Mouse (Mus musculus) adrenal gland, adult (tissue): ENCODE results near the gene Neurl2.
A peak's percentile ranks its signal among the peaks of the same experiment; 100 is the strongest.
"Not testable (repeated sequence)": the region's sequence is repeated elsewhere in the genome, so short reads cannot be mapped to it uniquely, and the experiment has no call there.

Source experiments
- DNase-seq, 2 experiments: peaks; one replicate each; pipeline ENCODE4 v3.0.0; 2022 to 2023; ENCODE audit warnings: low spot score in 1 of 2; ENCODE audit not compliant: inconsistent age in 2 of 2

The Neurl2 gene

DNA sequence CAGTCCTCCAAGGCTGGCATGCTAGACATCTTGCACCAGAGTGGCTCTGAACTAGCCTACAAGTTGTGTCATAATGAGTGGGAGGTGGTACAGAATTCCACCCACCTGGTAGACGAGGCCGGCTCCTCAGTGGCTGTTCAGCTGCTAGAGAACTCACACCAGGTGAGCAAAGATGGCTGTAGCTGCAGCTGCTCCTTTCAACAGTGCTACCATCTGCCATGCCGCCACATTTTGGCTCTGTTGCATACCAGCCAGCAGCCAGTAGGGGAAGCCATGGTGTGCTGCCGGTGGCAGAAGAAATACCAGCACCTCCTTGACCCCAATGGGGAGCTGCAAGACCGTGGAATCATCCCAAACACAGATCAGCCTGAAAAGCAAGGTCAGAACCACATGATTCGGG lies 12.2 kb downstream of the Neurl2 start:
- no peak for DNase-seq

DNA sequence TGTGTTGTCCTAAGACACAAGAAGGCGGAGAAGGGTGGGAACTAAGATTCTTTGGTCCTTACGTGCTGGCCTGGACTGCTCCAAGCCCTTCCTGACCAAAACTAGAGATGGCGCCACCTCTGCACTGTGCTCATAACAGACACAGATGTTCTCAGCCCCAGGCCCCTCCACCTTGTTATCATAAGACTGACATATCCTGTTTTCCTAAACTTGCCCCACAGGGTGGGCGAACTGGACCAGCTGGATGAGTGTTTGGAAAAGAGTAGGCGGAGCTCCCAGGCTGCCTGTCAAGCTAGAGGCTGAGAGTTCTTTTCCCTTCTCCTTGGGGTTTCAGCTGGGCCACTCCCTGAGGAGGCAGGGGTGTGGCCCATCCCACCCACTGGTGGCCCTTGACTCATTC lies 15.6 kb downstream of the Neurl2 start:
- DNase-seq, result no peak

DNA sequence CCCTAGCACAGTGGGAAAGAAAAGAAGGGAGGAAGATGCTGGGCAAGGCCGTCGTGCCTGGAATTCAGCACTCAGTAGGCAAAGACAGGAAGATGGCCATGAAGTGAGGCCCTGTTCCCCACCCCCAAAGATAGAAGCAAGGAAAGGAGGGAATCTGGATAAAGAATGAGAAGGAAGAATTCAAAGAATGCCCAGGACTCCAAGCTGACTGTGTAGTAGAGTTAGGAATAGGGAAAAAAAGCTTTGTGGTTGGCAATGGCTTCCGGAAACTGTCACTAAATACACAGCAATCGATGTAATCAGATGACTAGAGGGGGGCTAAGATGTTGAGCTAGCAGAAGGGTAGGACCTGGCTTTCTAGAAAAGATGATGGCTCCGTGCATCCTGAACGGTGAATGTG lies 16.1 kb downstream of the Neurl2 start:
- no peak for DNase-seq

DNA sequence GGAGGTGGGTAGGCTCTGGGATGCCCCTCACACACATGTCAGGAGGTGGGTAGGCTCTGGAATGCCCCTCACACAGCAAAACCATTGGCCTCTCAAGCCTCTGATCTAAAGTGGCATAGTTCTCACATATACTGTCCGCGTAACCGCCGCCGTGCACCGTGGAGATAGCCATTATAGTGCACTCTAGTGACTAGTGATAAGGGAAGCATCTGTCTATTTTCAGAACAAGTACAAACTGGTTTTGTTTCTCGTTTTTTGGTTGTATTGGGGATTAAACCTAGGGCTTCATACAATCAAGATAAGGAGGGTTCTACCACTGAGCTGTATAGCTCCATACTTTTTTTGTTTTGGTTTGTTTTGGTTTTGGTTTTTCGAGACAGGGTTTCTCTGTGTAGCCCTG lies 17.4 kb downstream of the Neurl2 start:
- DNase-seq, result no peak

DNA sequence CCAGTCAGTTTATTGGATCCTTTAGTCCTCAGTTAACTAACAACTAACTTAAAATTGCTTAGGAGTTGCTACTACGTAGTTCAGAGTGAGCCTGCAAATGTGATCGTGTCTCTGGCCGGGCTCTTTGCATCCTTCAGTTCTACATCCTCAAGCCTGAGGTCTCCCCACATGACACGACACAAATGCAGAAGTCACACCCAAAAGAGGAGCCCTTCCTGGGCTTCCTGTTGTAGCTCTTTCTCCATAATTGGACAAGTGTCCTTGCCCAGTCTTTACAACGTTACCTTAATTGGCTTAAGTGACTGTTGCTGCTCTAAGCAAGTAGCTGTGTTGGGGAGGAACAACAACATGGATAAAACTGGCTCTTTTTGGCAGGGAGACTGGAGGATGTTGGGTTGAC lies 17.9 kb downstream of the Neurl2 start:
- no peak for DNase-seq

DNA sequence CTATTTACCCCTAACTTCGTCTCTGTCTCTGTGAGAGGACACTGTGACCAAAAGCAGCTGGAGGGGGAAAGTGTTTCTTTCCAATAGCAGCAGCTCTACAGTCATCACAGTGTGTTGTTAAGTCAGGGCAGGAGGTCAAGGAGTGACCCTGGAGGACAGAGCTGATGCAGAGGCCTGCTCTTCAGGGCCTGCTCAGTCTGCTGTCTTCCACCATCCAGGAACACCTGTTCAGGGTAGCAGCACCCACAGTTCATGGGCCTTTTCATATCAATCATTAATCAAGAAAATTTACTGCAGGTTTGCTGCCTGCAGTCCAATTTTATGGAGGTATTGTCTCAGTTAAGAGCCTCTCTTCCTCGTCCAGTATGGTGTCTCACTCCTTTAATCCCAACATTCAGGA lies 19.7 kb downstream of the Neurl2 start:
- DNase-seq, result no peak

DNA sequence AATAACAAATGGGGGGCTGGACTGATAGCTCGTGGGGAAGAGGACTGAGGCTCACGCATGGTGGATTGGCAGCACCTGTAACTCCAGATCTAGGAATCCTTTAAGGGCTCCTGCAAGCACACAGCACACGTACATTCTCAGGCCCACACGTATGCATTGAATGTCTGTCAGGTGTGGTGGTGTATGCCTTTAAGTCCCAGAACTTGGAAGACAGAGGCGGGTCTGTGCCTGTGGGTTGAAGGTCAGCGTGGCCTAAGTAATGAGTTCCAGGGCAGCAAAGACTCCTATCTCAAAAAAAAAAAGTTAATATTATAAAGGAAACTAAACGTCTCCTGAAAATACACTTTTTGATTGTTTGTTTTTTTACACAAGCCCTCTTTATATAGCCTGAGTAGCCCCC lies 26.6 kb downstream of the Neurl2 start:
- DNase-seq, result no peak

DNA sequence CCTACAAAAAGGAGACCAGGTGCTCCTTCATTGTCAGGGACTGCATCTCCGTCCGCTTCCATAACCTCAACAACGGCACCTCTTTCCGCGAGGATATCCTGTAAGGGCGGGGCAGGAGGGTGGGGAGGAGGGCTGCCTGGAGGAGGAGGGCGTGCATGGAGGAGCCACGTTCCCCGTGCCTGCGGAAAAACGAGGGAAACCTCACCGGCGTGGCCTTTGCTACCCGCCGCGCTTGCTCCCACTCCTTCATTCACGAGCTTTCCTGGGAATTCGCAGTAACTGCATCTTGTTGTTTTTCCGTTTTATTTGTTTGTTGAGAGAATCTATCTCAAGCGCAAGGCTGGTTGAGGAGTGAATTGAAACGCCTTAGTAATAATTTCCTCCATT lies 27.9 kb downstream of the Neurl2 start:
- DNase-seq, result no peak

DNA sequence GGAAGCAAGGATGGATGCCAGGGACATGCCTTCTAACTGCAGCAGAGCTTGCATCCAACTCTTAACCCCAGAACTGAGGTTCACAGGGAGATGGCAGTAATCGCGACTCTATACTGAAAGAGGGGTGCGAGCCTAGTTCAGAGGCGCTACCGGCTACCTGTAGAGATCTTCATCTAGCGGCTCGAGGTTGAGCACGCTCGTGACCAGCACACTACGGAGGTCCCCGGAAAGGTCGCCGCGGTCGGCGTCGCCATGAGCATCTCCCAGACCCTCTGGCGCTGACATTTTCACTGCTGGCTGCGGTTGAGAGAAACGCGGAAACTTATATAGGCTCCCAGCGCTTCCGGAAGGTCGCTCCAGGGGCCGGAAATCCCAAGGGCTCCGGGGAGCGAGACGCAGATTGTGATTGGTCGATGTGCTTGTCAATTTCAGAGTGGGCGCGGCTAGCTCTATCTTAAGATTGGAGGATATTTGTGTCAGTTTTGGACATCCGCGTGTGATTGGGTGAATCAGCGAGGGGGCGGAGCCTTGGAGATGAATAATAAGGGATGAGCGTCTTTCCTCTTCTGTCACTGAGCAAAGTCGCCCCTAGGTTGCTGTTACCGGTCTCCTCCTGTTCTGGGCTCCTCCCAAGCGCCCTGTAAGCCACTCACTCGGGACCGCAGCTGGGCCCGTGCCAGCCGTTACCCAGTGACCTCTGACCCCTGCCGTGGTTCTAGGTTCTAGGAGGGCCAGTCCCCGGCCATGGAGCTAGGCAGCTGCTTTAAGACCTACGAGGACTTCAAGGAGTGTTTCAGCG lies 28.5 kb downstream of the Neurl2 start, which contains the start of the genes Acot8 and Zswim3:
Gene Acot8 (minus strand): TSS at position 350 of the 799 bp plus-strand sequence.
Gene Zswim3 (plus strand): TSS at position 566 of the 799 bp plus-strand sequence.
- peak; percentile 98 to 100 for DNase-seq

DNA sequence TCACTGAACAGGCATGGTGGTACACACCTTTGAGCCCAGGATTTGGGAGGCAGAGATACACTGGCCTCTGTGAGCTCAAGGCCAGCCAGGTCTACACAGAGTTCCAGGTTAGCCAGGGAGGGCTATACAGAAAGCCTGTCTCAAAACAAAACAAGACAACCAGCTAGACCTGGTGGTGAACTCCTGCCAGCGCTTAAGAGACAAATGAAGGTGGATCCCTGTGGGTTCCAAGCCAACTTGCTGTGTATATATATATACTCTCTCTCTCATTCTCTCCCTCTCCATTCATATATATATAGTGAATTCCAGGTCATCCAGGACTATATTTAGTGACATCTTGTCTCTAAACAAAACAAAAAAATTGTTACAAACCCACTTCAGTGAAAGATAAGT lies 29.3 kb downstream of the Neurl2 start:
- no peak for DNase-seq

DNA sequence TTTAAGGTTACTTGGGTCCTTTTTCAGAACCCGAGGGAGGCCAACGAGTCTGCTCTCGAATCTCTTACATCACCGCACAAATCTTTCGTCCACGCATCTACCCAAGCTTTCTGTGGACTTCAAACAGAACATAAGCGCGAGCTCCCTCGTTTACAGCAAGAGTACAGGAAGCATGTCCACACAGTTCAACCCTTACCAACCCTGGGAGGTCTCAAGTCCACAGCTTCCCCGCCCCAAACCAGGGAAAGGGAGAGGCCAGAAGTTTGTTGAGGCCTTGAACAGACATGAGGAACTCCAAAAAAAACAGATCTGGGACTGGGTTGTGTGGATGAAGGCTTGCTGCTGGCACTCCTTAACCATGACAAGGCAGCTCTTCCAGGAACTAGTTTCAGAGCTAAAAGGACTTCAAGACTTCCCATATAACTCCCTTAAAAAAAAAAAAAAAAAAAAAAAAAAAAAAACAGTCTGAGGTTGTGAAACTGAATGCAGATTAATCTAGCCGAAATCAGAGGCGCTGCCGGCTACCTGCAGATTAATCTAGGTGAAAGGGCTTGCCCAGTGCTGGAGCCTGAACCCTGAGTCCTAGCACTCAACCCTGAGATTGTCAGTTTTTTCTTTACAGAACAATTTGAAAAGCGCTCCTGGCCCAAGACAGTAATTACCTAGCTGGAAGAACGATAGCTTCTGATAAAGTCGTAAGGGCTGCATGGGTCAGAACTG lies 29.9 kb downstream of the Neurl2 start:
- no peak for DNase-seq

DNA sequence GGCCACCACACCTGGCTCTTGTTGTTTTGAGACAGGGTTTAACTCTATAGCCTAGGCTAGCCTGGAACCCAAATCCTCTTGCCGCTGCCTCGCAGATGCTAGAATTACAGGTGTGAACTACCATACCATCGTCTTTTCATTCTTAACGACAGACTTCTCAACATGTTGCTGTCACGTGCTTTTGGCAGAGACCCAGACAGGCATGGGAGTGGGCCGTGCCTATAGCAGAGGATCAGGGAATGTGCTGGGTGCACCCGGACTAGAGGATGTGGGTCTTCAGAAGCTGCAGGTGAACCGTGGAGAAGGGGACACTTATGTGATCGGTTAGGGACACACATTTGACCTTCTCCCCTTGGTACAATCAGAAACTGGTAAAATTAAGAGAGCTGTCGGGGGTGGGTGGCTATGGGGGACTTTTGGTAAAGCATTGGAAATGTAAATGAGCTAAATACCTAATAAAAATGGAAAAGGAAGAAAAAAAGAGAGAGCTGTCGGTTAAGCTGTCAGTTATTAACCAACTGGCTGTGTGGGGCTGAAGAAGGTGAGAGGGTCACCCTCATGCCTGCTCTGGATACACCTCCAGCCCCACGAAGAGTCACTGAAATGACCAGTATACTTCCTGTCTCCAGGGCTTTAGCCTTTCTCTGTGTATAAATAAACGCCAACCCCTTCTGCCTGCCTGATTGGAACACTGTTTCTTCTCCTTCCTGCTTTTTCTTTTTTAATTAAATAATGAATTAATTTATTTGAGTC lies 32.8 kb downstream of the Neurl2 start:
- DNase-seq, result no peak

DNA sequence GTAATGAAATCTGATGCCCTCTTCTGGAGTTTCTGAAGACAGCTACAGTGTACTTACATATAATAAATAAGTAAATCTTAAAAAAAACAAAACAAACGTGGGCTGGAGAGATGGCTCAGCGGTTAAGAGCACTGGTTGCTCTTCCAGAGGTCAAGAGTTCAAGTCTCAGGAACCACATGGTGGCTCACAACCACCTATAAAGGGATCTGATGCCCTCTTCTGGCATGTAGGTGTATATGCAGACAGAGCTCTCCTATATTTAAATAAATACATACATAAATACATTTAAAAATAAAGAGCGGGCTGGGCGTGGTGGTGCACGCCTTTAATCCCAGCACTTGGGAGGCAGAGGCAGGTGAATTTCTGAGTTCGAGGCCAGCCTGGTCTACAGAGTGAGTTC lies 34.7 kb downstream of the Neurl2 start:
- DNase-seq, result not testable (repeated sequence)

DNA sequence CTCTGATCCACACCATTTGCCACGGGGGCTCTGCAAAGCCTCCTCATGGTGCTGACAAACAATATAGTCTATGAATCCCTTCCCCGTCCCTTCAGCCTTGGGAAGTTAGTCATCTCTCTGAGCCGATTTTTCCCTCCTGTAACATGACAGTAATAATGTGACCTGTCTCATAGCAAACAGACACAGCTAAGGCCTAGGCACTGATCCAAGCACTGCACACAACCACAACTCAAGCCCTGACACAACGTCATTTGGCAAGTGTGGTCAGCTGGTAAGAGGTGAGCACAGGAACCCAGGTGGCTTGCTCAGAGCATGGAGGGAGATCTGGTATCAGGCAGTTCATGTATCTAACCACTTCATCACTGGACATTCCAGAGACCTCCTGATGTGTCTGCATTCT lies 37.4 kb downstream of the Neurl2 start:
- peak; percentile 51 to 71 for DNase-seq

DNA sequence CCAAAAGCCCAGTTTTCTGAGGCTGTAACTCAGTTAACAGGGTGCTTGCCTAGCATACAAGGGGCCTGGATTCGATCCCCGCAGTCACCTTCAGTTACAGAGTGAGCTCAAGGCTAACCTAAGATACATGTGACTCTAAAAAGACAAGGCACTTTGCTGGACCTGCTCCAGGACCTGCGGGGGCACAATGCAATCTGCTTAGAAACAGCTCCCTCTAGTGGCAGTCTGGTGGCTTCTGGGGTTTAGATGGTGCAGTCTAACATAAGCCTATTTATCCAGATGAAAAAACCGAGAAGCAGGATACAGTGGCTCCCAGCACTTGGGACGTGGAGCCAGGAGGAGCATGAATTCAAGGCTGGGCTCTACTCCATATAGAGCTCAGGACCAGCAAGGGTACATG lies 39.0 kb downstream of the Neurl2 start:
- DNase-seq, result peak; percentile 91 to 96

DNA sequence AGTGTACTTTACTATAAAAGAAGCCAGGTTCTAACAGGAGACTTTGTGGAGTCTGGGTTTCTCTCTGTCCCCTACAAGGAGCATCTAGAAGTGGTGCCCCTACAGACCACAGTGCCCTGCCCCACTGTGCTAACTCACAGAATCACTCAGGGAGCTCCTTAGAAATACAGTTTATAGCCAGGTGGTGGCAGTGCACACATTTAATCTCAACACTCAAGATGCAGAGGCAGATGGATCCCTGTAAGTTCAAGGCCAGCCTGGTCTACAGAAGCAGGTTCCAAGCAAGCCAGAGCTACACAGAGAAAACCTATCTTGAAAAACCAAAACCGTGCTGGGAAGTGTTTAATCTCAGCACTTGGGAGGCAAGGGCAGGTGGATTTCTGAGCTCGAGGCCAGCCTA lies 39.5 kb downstream of the Neurl2 start:
- peak in 1 of 2 experiments; percentile 69 for DNase-seq

DNA sequence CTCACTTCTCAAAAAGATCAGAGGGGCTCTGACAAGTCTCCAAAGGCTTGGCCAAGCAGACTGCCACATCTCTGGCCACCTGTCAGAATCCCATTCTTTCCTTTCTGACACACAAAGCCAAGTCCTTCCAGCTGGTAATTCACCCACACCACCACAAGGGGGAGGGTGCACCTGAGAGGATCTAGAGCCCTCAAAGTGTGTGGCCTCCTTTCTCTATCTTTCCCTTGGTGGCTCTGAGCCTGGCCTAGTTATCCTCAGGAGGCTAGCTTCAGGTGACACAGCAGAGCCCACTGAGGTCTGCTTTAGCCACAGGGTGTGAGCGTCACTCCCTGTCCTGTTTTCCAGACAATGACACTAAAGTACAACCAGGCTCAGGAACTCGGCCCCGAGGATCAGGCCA lies 40.0 kb downstream of the Neurl2 start:
- DNase-seq, result peak; percentile 81 to 90

DNA sequence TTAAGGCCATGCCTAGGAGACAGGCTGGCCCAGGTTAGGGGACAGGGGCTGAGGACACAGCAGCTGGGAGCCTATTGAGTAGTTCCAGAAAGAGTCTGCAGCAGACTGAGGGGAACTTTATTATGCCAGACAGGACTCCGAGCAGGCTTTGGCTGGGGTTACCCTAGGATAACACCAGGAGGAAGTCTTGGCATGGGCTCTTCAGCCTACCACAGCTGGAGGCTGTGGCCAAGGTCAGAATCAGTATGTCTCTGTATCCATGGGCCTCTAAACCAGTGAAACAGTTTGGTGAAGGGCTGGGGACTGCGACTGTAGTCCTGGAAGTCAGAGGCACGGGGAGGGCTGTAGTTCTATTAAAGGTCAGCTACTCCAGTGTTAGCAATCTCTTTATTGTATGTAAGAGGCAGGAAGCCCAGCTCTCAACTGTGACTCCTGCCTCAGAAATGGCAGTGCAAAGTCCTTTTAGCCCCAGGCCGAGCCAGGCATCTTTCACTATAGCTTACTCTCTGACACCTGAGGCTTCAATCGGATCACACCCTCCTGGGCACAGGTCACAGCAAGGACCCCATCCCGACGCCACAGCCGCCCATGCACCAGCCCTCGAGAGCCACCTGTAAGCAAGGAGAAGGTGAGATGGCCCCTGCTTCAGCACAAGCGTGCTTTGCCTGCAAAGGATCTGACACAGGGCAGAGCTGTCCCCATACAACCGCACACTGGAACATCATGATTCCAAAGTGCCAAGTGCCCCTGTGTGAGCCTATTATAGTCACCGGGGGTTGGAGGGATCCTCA lies 40.7 kb downstream of the Neurl2 start:
- DNase-seq, result peak; percentile 67 to 82

DNA sequence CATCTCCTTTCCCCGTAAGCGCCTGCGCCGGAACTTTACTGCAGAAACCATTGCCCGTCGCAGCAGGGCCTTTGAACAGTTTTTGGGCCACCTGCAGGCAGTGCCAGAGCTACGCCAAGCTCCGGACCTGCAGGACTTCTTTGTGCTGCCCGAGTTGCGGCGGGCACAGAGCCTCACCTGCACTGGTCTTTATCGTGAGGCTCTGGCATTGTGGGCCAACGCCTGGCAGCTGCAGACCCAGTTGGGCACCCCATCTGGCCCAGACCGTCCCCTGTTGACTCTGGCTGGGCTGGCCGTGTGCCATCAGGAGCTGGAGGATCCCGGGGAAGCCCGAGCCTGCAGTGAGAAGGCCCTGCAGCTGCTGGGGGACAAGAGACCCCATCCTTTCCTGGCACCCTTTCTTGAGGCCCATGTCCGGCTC lies 41.4 kb downstream of the Neurl2 start:
- DNase-seq, result no peak

DNA sequence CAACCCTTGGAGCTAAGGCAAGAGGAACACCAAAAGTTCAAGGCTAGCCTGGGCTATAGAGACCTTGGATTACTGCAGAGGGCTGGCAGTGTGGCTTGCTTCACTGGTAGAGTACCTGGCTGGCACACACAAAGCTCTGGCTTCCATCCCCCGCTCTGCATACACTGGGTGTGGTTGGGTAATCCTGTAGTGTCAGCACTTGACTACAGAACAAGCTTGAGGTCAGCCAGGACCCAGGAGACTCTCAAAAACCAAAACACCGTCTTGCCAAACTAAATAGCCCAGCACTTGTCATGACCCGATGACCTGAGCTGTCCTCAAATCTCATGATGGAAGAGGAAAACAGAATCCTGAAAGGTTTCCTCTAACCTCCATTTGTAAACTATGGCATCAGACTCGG lies 42.8 kb downstream of the Neurl2 start:
- peak in 1 of 2 experiments; percentile 76 for DNase-seq

DNA sequence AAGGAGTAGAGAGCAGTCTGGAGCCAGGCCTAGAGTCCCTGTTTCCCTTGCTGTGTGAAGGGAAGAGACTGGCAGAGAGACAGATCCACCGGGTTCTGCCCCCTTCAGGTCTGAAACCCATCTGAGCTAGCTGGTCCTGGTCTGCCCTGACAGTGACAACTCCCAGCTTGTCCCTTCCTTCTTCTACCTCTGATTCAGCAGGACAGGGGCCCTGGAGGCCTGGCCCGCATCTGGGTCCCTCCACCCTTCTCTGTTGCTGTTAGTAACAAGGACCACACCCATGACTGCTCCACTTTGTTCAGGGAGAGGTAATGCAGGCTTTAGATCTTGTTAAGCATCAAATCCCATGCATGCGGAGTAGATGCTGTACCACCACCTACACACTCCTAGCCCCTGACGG lies 44.8 kb downstream of the Neurl2 start:
- DNase-seq, result no peak
